Mouse (Mus musculus): Measurements from ENCODE around the gene Prmt1. TPM values are rescaled to one million over a fixed set of nuclear protein-coding genes. Genes with fewer than 3 reads are reported as not detected.

The Prmt1 gene
- polyA plus RNA-seq, 1 experiment from 2014 or later: 623 TPM

Small RNA genes lying within 50 kb of the gene (microRNA-seq; reads per million reads assigned to microRNA genes)
- gene Mir7054: not detected

Other genes starting within 250 kb of the Prmt1 start
- gene Vrk3, start 238.2 kb downstream of the Prmt1 start, polyA plus RNA-seq (2015; fragmentation: Nextera tagmentation; extraction: Ambion mirVana): 25.1 and 30.5 TPM in 2 replicates
- gene Zfp473, start 235.5 kb downstream of the Prmt1 start, polyA plus RNA-seq (2015; fragmentation: Nextera tagmentation; extraction: Ambion mirVana): 1.2 and 1.3 TPM in 2 replicates
- gene Nup62, start 170.5 kb downstream of the Prmt1 start, polyA plus RNA-seq (2015; fragmentation: Nextera tagmentation; extraction: Ambion mirVana): 51.0 and 53.0 TPM in 2 replicates
- 1.1 and 2.0 TPM in 2 replicates for gene Il4i1, start 170.2 kb downstream of the Prmt1 start, polyA plus RNA-seq (2015; fragmentation: Nextera tagmentation; extraction: Ambion mirVana)
- gene Atf5, start 169.9 kb downstream of the Prmt1 start, polyA plus RNA-seq (2015; fragmentation: Nextera tagmentation; extraction: Ambion mirVana): 4.1 and 4.8 TPM in 2 replicates
- gene Akt1s1, start 137.6 kb downstream of the Prmt1 start, polyA plus RNA-seq (2015; fragmentation: Nextera tagmentation; extraction: Ambion mirVana): 89.7 and 99.0 TPM in 2 replicates
- gene Tbc1d17, start 137.5 kb downstream of the Prmt1 start, polyA plus RNA-seq (2015; fragmentation: Nextera tagmentation; extraction: Ambion mirVana): 94.0 and 101 TPM in 2 replicates
- gene Pnkp, start 129.4 kb downstream of the Prmt1 start, polyA plus RNA-seq (2015; fragmentation: Nextera tagmentation; extraction: Ambion mirVana): 30.2 and 31.6 TPM in 2 replicates
- 471 and 515 TPM in 2 replicates for gene Ptov1, start 116.8 kb downstream of the Prmt1 start, polyA plus RNA-seq (2015; fragmentation: Nextera tagmentation; extraction: Ambion mirVana)
- 134 and 138 TPM in 2 replicates for gene Med25, start 93.9 kb downstream of the Prmt1 start, polyA plus RNA-seq (2015; fragmentation: Nextera tagmentation; extraction: Ambion mirVana)
- gene Fuz, start 90.5 kb downstream of the Prmt1 start, polyA plus RNA-seq (2015; fragmentation: Nextera tagmentation; extraction: Ambion mirVana): 14.9 and 17.9 TPM in 2 replicates
- gene Ap2a1, start 57.1 kb downstream of the Prmt1 start, polyA plus RNA-seq (2015; fragmentation: Nextera tagmentation; extraction: Ambion mirVana): 115 and 116 TPM in 2 replicates
- gene Tsks, start 43.4 kb downstream of the Prmt1 start, polyA plus RNA-seq (2015; fragmentation: Nextera tagmentation; extraction: Ambion mirVana): 0.22 TPM in 1 of 2 replicates, not detected in the other
- gene Cpt1c, start 11.7 kb downstream of the Prmt1 start, polyA plus RNA-seq (2015; fragmentation: Nextera tagmentation; extraction: Ambion mirVana): 47.3 and 54.9 TPM in 2 replicates
- 60.3 and 67.3 TPM in 2 replicates for gene Irf3, start 11.1 kb upstream of the Prmt1 start, polyA plus RNA-seq (2015; fragmentation: Nextera tagmentation; extraction: Ambion mirVana)
- 17.3 and 17.4 TPM in 2 replicates for gene Bcl2l12, start 12.1 kb upstream of the Prmt1 start, polyA plus RNA-seq (2015; fragmentation: Nextera tagmentation; extraction: Ambion mirVana)
- gene Scaf1, start 29.8 kb upstream of the Prmt1 start, polyA plus RNA-seq (2015; fragmentation: Nextera tagmentation; extraction: Ambion mirVana): 46.2 and 47.2 TPM in 2 replicates
- 15.0 and 16.5 TPM in 2 replicates for gene Rras, start 31.4 kb upstream of the Prmt1 start, polyA plus RNA-seq (2015; fragmentation: Nextera tagmentation; extraction: Ambion mirVana)
- gene Prr12, start 66.3 kb upstream of the Prmt1 start, polyA plus RNA-seq (2015; fragmentation: Nextera tagmentation; extraction: Ambion mirVana): 12.3 and 15.1 TPM in 2 replicates
- gene Nosip, start 75.9 kb upstream of the Prmt1 start, polyA plus RNA-seq (2015; fragmentation: Nextera tagmentation; extraction: Ambion mirVana): 58.9 and 65.6 TPM in 2 replicates
- 16.8 and 17.2 TPM in 2 replicates for gene Prrg2, start 76.1 kb upstream of the Prmt1 start, polyA plus RNA-seq (2015; fragmentation: Nextera tagmentation; extraction: Ambion mirVana)
- gene Rcn3, start 105.7 kb upstream of the Prmt1 start, polyA plus RNA-seq (2015; fragmentation: Nextera tagmentation; extraction: Ambion mirVana): 127 and 134 TPM in 2 replicates
- gene Fcgrt, start 117.3 kb upstream of the Prmt1 start, polyA plus RNA-seq (2015; fragmentation: Nextera tagmentation; extraction: Ambion mirVana): 25.6 and 27.3 TPM in 2 replicates
- 920 and 971 TPM in 2 replicates for gene Rps11, start 137.9 kb upstream of the Prmt1 start, polyA plus RNA-seq (2015; fragmentation: Nextera tagmentation; extraction: Ambion mirVana)
- 746 and 820 TPM in 2 replicates for gene Rpl13a, start 142.2 kb upstream of the Prmt1 start, polyA plus RNA-seq (2015; fragmentation: Nextera tagmentation; extraction: Ambion mirVana)
- 0.53 TPM in 1 of 2 replicates, not detected in the other for gene Gm45713, start 149.7 kb upstream of the Prmt1 start, polyA plus RNA-seq (2015; fragmentation: Nextera tagmentation; extraction: Ambion mirVana)
- gene Flt3l, start 149.9 kb upstream of the Prmt1 start, polyA plus RNA-seq (2015; fragmentation: Nextera tagmentation; extraction: Ambion mirVana): 1.3 and 1.5 TPM in 2 replicates
- gene Pih1d1, start 167.7 kb upstream of the Prmt1 start, polyA plus RNA-seq (2015; fragmentation: Nextera tagmentation; extraction: Ambion mirVana): 79.9 and 91.9 TPM in 2 replicates
- 19.0 and 19.6 TPM in 2 replicates for gene Aldh16a1, start 168.0 kb upstream of the Prmt1 start, polyA plus RNA-seq (2015; fragmentation: Nextera tagmentation; extraction: Ambion mirVana)
- gene Slc17a7, start 177.4 kb upstream of the Prmt1 start, polyA plus RNA-seq (2015; fragmentation: Nextera tagmentation; extraction: Ambion mirVana): 0.78 and 0.83 TPM in 2 replicates
- gene Gfy, start 193.0 kb upstream of the Prmt1 start, polyA plus RNA-seq (2015; fragmentation: Nextera tagmentation; extraction: Ambion mirVana): not detected in 2 replicates
- not detected in 2 replicates for gene Pth2, start 194.4 kb upstream of the Prmt1 start, polyA plus RNA-seq (2015; fragmentation: Nextera tagmentation; extraction: Ambion mirVana)
- gene Ccdc155, start 218.3 kb upstream of the Prmt1 start, polyA plus RNA-seq (2015; fragmentation: Nextera tagmentation; extraction: Ambion mirVana): 0.29 and 0.45 TPM in 2 replicates
- gene Dkkl1, start 225.6 kb upstream of the Prmt1 start, polyA plus RNA-seq (2015; fragmentation: Nextera tagmentation; extraction: Ambion mirVana): 14.6 and 19.8 TPM in 2 replicates
- 65.9 and 85.5 TPM in 2 replicates for gene Tead2, start 229.2 kb upstream of the Prmt1 start, polyA plus RNA-seq (2015; fragmentation: Nextera tagmentation; extraction: Ambion mirVana)